Comparison of ENCODE assay signal across 23 mouse cellular contexts in genomic region chr17:49793965-49794364, GRCm38 (mm10).
DNase-seq lines count a peak whose midpoint lies in the region; ATAC-seq and TF ChIP-seq lines count a peak whose summit lies in the region.
"Had no signal": no experiment of that assay in that cellular context is flagged by ENCODE, and none has a peak within 500 bp of the region (broad histone marks: within the 10 kb centered on the region; RNA-seq: fewer than 3 reads in every experiment).

No protein-coding gene starts in this region.

- no peaks in the 10 kb centered on the region for H3K4me1 ChIP-seq in hindbrain, postnatal 0 days (ENCODE audit: insufficient read depth, low read length)
- peaks cover 2% of the 10 kb centered on the region; the same call in 1 of the 2 replicates for H3K4me1 ChIP-seq in hindbrain, embryonic 13.5 days (replicated peaks)
- no peaks in the 10 kb centered on the region for H3K4me1 ChIP-seq in liver, embryonic 14.5 days (replicated peaks; ENCODE audit: control insufficient read depth in 2 of 2, insufficient read depth in 2 of 2, low read length in 1 of 2)
- H3K4me1 ChIP-seq in liver, embryonic 12.5 days, result no peaks in the 10 kb centered on the region
- H3K4me1 ChIP-seq in ES-Bruce4 (ENCODE audit: control insufficient read depth, insufficient read depth, low read length), result no peaks in the 10 kb centered on the region
- no peaks in the 10 kb centered on the region for H3K4me1 ChIP-seq in forebrain, postnatal 0 days (ENCODE audit: insufficient read depth)
- H3K4me1 ChIP-seq: heart, embryonic 12.5 days had no signal

- no peak for TF ChIP-seq POLR2A in ES-Bruce4 (IDR thresholded peaks at IDR 0.05; ENCODE audit: insufficient read depth, low read length)
- no peak for TF ChIP-seq POLR2A in brain, embryonic 14.5 days (IDR thresholded peaks at IDR 0.05; ENCODE audit: borderline replicate concordance, extremely low read depth, insufficient read depth, insufficient read length, poor library complexity, severe bottlenecking)

- no peak overlapping the region for H3K4me3 ChIP-seq in hindbrain, postnatal 0 days (ENCODE audit: low read length)
- no peak overlapping the region for H3K4me3 ChIP-seq in hindbrain, embryonic 13.5 days
- no peak overlapping the region for H3K4me3 ChIP-seq in liver, embryonic 14.5 days (ENCODE audit: insufficient read depth in 1 of 2, low read depth in 2 of 2, low read length in 2 of 2)
- no peak overlapping the region for H3K4me3 ChIP-seq in liver, embryonic 12.5 days
- no peak overlapping the region for H3K4me3 ChIP-seq in ES-Bruce4 (ENCODE audit: low read depth, low read length)
- no peak overlapping the region for H3K4me3 ChIP-seq in forebrain, postnatal 0 days (ENCODE audit: low read depth, low read length)
- H3K4me3 ChIP-seq: embryonic facial prominence, embryonic 13.5 days; gastrocnemius, adult 2 months; heart, embryonic 12.5 days; limb, embryonic 12.5 days had no signal

- peak; percentile 15; the same call in 1 of the 2 replicates for TF ChIP-seq CTCF in hindbrain, postnatal 0 days (IDR thresholded peaks at IDR 0.05; ENCODE audit: low read depth)
- peak; percentile 20; the same call in 1 of the 2 replicates for TF ChIP-seq CTCF in liver, embryonic 14.5 days (IDR thresholded peaks at IDR 0.05; ENCODE audit: low read depth)
- TF ChIP-seq CTCF in ES-Bruce4 (IDR thresholded peaks at IDR 0.05; ENCODE audit: low read depth, low read length), result peak; percentile 29
- peak; percentile 7; the same call in 1 of the 2 replicates for TF ChIP-seq CTCF in brain, embryonic 14.5 days (IDR thresholded peaks at IDR 0.05; ENCODE audit: borderline replicate concordance, extremely low read depth, insufficient read depth, insufficient read length)
- no peak for TF ChIP-seq CTCF in forebrain, postnatal 0 days (IDR thresholded peaks at IDR 0.05; ENCODE audit: low read depth)

- no peak overlapping the region for H3K27ac ChIP-seq in hindbrain, postnatal 0 days
- H3K27ac ChIP-seq in hindbrain, embryonic 13.5 days, result no peak overlapping the region
- no peak overlapping the region for H3K27ac ChIP-seq in liver, embryonic 14.5 days
- H3K27ac ChIP-seq in liver, embryonic 12.5 days, result no peak overlapping the region
- H3K27ac ChIP-seq in ES-Bruce4 (ENCODE audit: insufficient read depth, low read length), result no peak overlapping the region
- H3K27ac ChIP-seq in forebrain, postnatal 0 days (ENCODE audit: low read depth, low read length), result no peak overlapping the region
- H3K27ac ChIP-seq: embryonic facial prominence, embryonic 13.5 days; gastrocnemius, adult 2 months; hindbrain, embryonic 14.5 days; limb, embryonic 12.5 days had no signal

- H3K9ac ChIP-seq in hindbrain, postnatal 0 days (replicated peaks; ENCODE audit: low read length), result no peak overlapping the region
- H3K9ac ChIP-seq in hindbrain, embryonic 13.5 days, result no peak overlapping the region
- H3K9ac ChIP-seq in liver, embryonic 14.5 days (replicated peaks), result no peak overlapping the region
- no peak overlapping the region for H3K9ac ChIP-seq in liver, embryonic 12.5 days
- H3K9ac ChIP-seq in ES-Bruce4 (ENCODE audit: low read depth, poor library complexity, severe bottlenecking), result no peak overlapping the region
- no peak overlapping the region for H3K9ac ChIP-seq in forebrain, postnatal 0 days
- H3K9ac ChIP-seq: embryonic facial prominence, embryonic 13.5 days; heart, embryonic 12.5 days; hindbrain, embryonic 14.5 days; limb, embryonic 12.5 days had no signal

- H3K36me3 ChIP-seq in hindbrain, postnatal 0 days (ENCODE audit: insufficient read depth, low read length), result no peaks in the 10 kb centered on the region
- H3K36me3 ChIP-seq in hindbrain, embryonic 13.5 days, result no peaks in the 10 kb centered on the region
- no peaks in the 10 kb centered on the region for H3K36me3 ChIP-seq in liver, embryonic 14.5 days (replicated peaks; ENCODE audit: control insufficient read depth, insufficient read depth, low read depth)
- H3K36me3 ChIP-seq in liver, embryonic 12.5 days, result no peaks in the 10 kb centered on the region
- no peaks in the 10 kb centered on the region for H3K36me3 ChIP-seq in ES-Bruce4 (ENCODE audit: control insufficient read depth, insufficient read depth, low read length, poor library complexity, severe bottlenecking)
- H3K36me3 ChIP-seq in forebrain, postnatal 0 days (ENCODE audit: insufficient read depth), result no peaks in the 10 kb centered on the region
- H3K36me3 ChIP-seq: embryonic facial prominence, embryonic 13.5 days; heart, embryonic 12.5 days; limb, embryonic 12.5 days had no signal

- DNase-seq in hindbrain, postnatal 0 days (ENCODE audit: low spot score), result no peak
- DNase-seq in liver, embryonic 14.5 days (ENCODE audit: low read depth in 3 of 3, low spot score in 3 of 3), result no peak
- no peak for DNase-seq in brain, embryonic 14.5 days (ENCODE audit: low read depth)
- no peak for DNase-seq in forebrain, postnatal 0 days
- DNase-seq: adrenal gland, postnatal 10 days; cerebellum, postnatal 14 days; gastrocnemius, adult 2 months; heart, postnatal 14 days; kidney, adult 18-20 months; kidney, postnatal 14 days; lung, postnatal 14 days; thymus, postnatal 14 days had no signal

- H3K9me3 ChIP-seq in hindbrain, postnatal 0 days (ENCODE audit: low read length), result no peaks in the 10 kb centered on the region
- no peaks in the 10 kb centered on the region for H3K9me3 ChIP-seq in hindbrain, embryonic 13.5 days
- H3K9me3 ChIP-seq in liver, embryonic 14.5 days (ENCODE audit: control insufficient read depth, low read length), result no peaks in the 10 kb centered on the region
- H3K9me3 ChIP-seq in liver, embryonic 12.5 days (replicated peaks), result no peaks in the 10 kb centered on the region
- no peaks in the 10 kb centered on the region for H3K9me3 ChIP-seq in ES-Bruce4 (replicated peaks; ENCODE audit: control insufficient read depth, insufficient read depth, low read length, poor library complexity, severe bottlenecking)
- H3K9me3 ChIP-seq in forebrain, postnatal 0 days (ENCODE audit: low read length), result no peaks in the 10 kb centered on the region
- H3K9me3 ChIP-seq: embryonic facial prominence, embryonic 13.5 days had no signal

- 97% methylated on average over 3 of the region's 3 CpGs for whole genome bisulfite sequencing in hindbrain, postnatal 0 days
- 94% methylated on average over 3 of the region's 3 CpGs for WGBS in hindbrain, embryonic 13.5 days
- WGBS in liver, embryonic 14.5 days (ENCODE audit: insufficient replicate concordance), result 67% methylated on average over 3 of the region's 3 CpGs
- 72% methylated on average over 3 of the region's 3 CpGs for WGBS in liver, embryonic 12.5 days (ENCODE audit: insufficient replicate concordance)
- 96% methylated on average over 3 of the region's 3 CpGs for WGBS in forebrain, postnatal 0 days

- TF ChIP-seq EP300 in liver, embryonic 14.5 days (IDR thresholded peaks at IDR 0.05; ENCODE audit: low read depth), result no peak
- TF ChIP-seq EP300 in ES-Bruce4 (IDR thresholded peaks at IDR 0.05; ENCODE audit: insufficient read depth, low read depth, low read length), result no peak

- H3K4me2 ChIP-seq in hindbrain, postnatal 0 days (ENCODE audit: low read depth, low read length), result no peak overlapping the region
- no peak overlapping the region for H3K4me2 ChIP-seq in hindbrain, embryonic 13.5 days
- no peak overlapping the region for H3K4me2 ChIP-seq in liver, embryonic 14.5 days (ENCODE audit: low read depth)
- H3K4me2 ChIP-seq in liver, embryonic 12.5 days, result no peak overlapping the region
- no peak overlapping the region for H3K4me2 ChIP-seq in forebrain, postnatal 0 days (ENCODE audit: low read depth)
- H3K4me2 ChIP-seq: embryonic facial prominence, embryonic 13.5 days; heart, embryonic 12.5 days; hindbrain, embryonic 14.5 days; limb, embryonic 12.5 days had no signal

- no peaks in the 10 kb centered on the region for H3K27me3 ChIP-seq in hindbrain, postnatal 0 days (ENCODE audit: insufficient read depth, low read length)
- H3K27me3 ChIP-seq in hindbrain, embryonic 13.5 days, result no peaks in the 10 kb centered on the region
- no peaks in the 10 kb centered on the region for H3K27me3 ChIP-seq in liver, embryonic 14.5 days (ENCODE audit: control insufficient read depth, insufficient read depth, low read length)
- no peaks in the 10 kb centered on the region for H3K27me3 ChIP-seq in liver, embryonic 12.5 days (replicated peaks)
- no peaks in the 10 kb centered on the region for H3K27me3 ChIP-seq in ES-Bruce4 (ENCODE audit: control insufficient read depth, insufficient read depth, low read length, poor library complexity, severe bottlenecking)
- no peaks in the 10 kb centered on the region for H3K27me3 ChIP-seq in forebrain, postnatal 0 days (ENCODE audit: insufficient read depth, low read length)
- H3K27me3 ChIP-seq: embryonic facial prominence, embryonic 13.5 days; heart, embryonic 12.5 days; limb, embryonic 12.5 days had no signal

- no peak for ATAC-seq in hindbrain, postnatal 0 days
- ATAC-seq in hindbrain, embryonic 13.5 days (ENCODE audit: low FRiP score), result no peak
- ATAC-seq in liver, embryonic 14.5 days (ENCODE audit: insufficient read depth), result no peak
- ATAC-seq in liver, embryonic 12.5 days, result no peak
- no peak for ATAC-seq in forebrain, postnatal 0 days
- ATAC-seq: activated CD4-positive, CD25-positive, alpha-beta regulatory T cell, adult 4 months; CD4-positive, CD25-positive, alpha-beta regulatory T cell, adult 4 months; forebrain, embryonic 14.5 days; midbrain, embryonic 16.5 days had no signal
